Mouse (Mus musculus): Measurements from ENCODE around the gene Shkbp1. TPM values are rescaled to one million over a fixed set of nuclear protein-coding genes. Genes with fewer than 3 reads are reported as not detected.

Shkbp1 gene
- total RNA-seq, 2 experiments from 2014 or later: 13.8 to 17.5 TPM

GRCm38 (mm10) chr7:27367976-27368375 is 12.2 kb upstream of the Shkbp1 start:
- intact Hi-C loops (cut with DNase I): no loop called here
- no peak for DNase-seq

GRCm38 (mm10) chr7:27366082-27366844 is 10.4 kb upstream of the Shkbp1 start:
- intact Hi-C loops (cut with DNase I): no loop called here
- DNase-seq: no peak

GRCm38 (mm10) chr7:27364379-27364778 is 8.6 kb upstream of the Shkbp1 start:
- intact Hi-C loops (cut with DNase I): no loop called here
- DNase-seq: no peak

- intact Hi-C loops (cut with DNase I): loop anchor here (2.0 kb wide), 1 partner anchor 25 kb away; the partner anchor contains the start of gene Ltbp4
- peak; percentile 99 for DNase-seq
Measured at GRCm38 (mm10) chr7:27361283-27361946, 5.6 kb upstream of the Shkbp1 start.

GRCm38 (mm10) chr7:27360749-27361148 is 4.9 kb upstream of the Shkbp1 start:
- no peak for DNase-seq
- intact Hi-C loops (cut with DNase I): loop anchor here (2.0 kb wide), 1 partner anchor 24 kb away; the partner anchor contains the start of gene Ltbp4

- intact Hi-C loops (cut with DNase I): loop anchor here (2.0 kb wide), 1 partner anchor 23 kb away; the partner anchor contains the start of gene Ltbp4
- no peak for DNase-seq
Measured at GRCm38 (mm10) chr7:27359706-27360358, 4.0 kb upstream of the Shkbp1 start.

GRCm38 (mm10) chr7:27359162-27359561 is 3.3 kb upstream of the Shkbp1 start:
- intact Hi-C loops (cut with DNase I): no loop called here
- DNase-seq: no peak

GRCm38 (mm10) chr7:27357595-27357978 is 1.8 kb upstream of the Shkbp1 start:
- intact Hi-C loops (cut with DNase I): no loop called here
- DNase-seq: no peak

- intact Hi-C loops (cut with DNase I): no loop called here
- peak; percentile 40 to 41 for DNase-seq
Measured at GRCm38 (mm10) chr7:27356861-27357594, 1.2 kb upstream of the Shkbp1 start, which contains the start of gene Gm20479. TSS of gene Gm20479 (minus strand) at chr7:27357419.

GRCm38 (mm10) chr7:27356248-27356647 is 429 bp upstream of the Shkbp1 start:
- intact Hi-C loops (cut with DNase I): no loop called here

GRCm38 (mm10) chr7:27355261-27355660 is 558 bp downstream of the Shkbp1 start:
- intact Hi-C loops (cut with DNase I): no loop called here
- no peak for DNase-seq

More at GRCm38 (mm10) chr7:27356248-27356647, 429 bp upstream of the Shkbp1 start:
- DNase-seq: peak; percentile 50 to 53

- intact Hi-C loops (cut with DNase I): no loop called here
- no peak for DNase-seq
Measured at GRCm38 (mm10) chr7:27354783-27355182, 1.0 kb downstream of the Shkbp1 start.

- DNase-seq: peak; percentile 34 to 59
- intact Hi-C loops (cut with DNase I): no loop called here
Measured at GRCm38 (mm10) chr7:27354144-27354543, 1.7 kb downstream of the Shkbp1 start.

- no peak for DNase-seq
- intact Hi-C loops (cut with DNase I): no loop called here
Measured at GRCm38 (mm10) chr7:27345444-27345843, 10.4 kb downstream of the Shkbp1 start.

GRCm38 (mm10) chr7:27342595-27342994 is 13.2 kb downstream of the Shkbp1 start:
- intact Hi-C loops (cut with DNase I): no loop called here
- DNase-seq: no peak

- intact Hi-C loops (cut with DNase I): loop anchor here (5.0 kb wide), 1 partner anchor 108 kb away; the partner anchor contains the start of genes Blvrb and Sptbn4
- DNase-seq: no peak
Measured at GRCm38 (mm10) chr7:27339519-27339918, 16.3 kb downstream of the Shkbp1 start.

GRCm38 (mm10) chr7:27339114-27339513 is 16.7 kb downstream of the Shkbp1 start:
- intact Hi-C loops (cut with DNase I): loop anchor here (5.0 kb wide), 1 partner anchor 108 kb away; the partner anchor contains the start of genes Blvrb and Sptbn4

GRCm38 (mm10) chr7:27337175-27337853 is 18.5 kb downstream of the Shkbp1 start, which contains the start of gene Ltbp4:
TSS of gene Ltbp4 (minus strand) at chr7:27337692.
- DNase-seq: peak in 1 of 2 experiments; percentile 55
- intact Hi-C loops (cut with DNase I): loop anchor here (2.0 to 5.0 kb wide), 5 partner anchors 23 to 347 kb away; partner anchors contain the start of genes Blvrb and Sptbn4

More at GRCm38 (mm10) chr7:27339114-27339513, 16.7 kb downstream of the Shkbp1 start:
- no peak for DNase-seq

Data from heart, postnatal 10 days (tissue).